Mouse (Mus musculus) heart, adult 2 months (tissue): ENCODE results near the gene Mrpl21.

ENCODE experiments used
- EP300 ChIP-seq: fragments of 200-500 bp; IDR thresholded peaks from 2 replicates; pipeline ENCODE4 v1.6.1; 2011; ENCODE audit warnings: low read depth, low read length, control low read depth; ENCODE audit not compliant: insufficient read depth
- POLR2A ChIP-seq: fragments of 200-500 bp; IDR thresholded peaks from 2 replicates; pipeline ENCODE4 v1.6.1; 2011; ENCODE audit warnings: mild to moderate bottlenecking, low read depth, low read length, control low read depth; ENCODE audit not compliant: insufficient read depth

- TF ChIP-seq EP300: peak; percentile 75; the same call in 1 of the 2 replicates
- TF ChIP-seq POLR2A: no peak
These were observed 9.3 kb downstream of the Mrpl21 start for GRCm38 (mm10) chr19:3292028-3292427.
